Mouse (Mus musculus): ENCODE data around the gene Gm44805. TPM values are rescaled to one million over a fixed set of nuclear protein-coding genes. Genes with fewer than 3 reads are reported as not detected.

Gene Gm44805
- polyA plus RNA-seq, 1 experiment from 2014 or later, result not detected

DNA sequence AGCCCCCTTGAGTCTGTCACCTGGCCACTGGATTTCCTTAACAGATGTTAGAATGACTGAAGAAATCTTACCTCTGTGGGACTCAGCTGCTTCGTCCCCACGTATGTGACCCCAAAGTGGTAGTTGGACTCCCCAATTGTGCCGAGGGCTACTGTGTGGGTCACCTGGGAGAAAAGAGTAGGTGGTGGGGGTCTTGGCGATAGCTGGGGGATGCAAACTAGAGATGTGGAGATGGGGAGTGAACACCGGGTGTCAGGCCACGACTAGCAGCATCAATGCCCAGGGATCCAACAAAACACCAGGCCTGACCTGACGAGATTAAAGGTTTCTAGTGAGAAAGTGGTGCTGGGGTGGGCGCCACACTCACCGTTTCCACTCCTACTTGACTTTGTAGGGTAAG lies 32.4 kb upstream of the Gm44805 start:
- no peak overlapping the region for H3K4me3 ChIP-seq
- peaks cover 49% of the 10 kb centered on the region for H3K36me3 ChIP-seq
- H3K27me3 ChIP-seq, result no peaks in the 10 kb centered on the region
- 0 out of 2 replicates have a peak overlapping the region, but pooled peaks have one; percentile 76 for H3K4me2 ChIP-seq (replicated peaks)
- 90% methylated on average over 9 of the region's 9 CpGs for WGBS
- H3K4me1 ChIP-seq, result peaks cover 18% of the 10 kb centered on the region; the same call in 1 of the 2 replicates
- H3K9me3 ChIP-seq, result no peaks in the 10 kb centered on the region
- no peak overlapping the region for H3K9ac ChIP-seq
- no peak for ATAC-seq (ENCODE audit: insufficient number of reproducible peaks, insufficient read depth, low FRiP score, low TSS enrichment)
- no peak overlapping the region for H3K27ac ChIP-seq

GRCm38 (mm10) chr7:19713196-19713595 lies 32.0 kb upstream of the Gm44805 start:
- Histone ChIP-seq H3K9me3 (no peaks in the 10 kb centered on the region), H3K4me2 (replicated peaks) (no peak overlapping the region)

GRCm38 (mm10) chr7:19712414-19712813 lies 31.2 kb upstream of the Gm44805 start:
- 82% methylated on average over 4 of the region's 4 CpGs for WGBS

More at GRCm38 (mm10) chr7:19713196-19713595, 32.0 kb upstream of the Gm44805 start:
- Histone ChIP-seq H3K4me1 (peaks cover 18% of the 10 kb centered on the region; the same call in 1 of the 2 replicates), H3K27ac (no peak overlapping the region), H3K4me3 (no peak overlapping the region), H3K36me3 (peaks cover 50% of the 10 kb centered on the region), H3K27me3 (no peaks in the 10 kb centered on the region), H3K9ac (no peak overlapping the region)
- no peak for ATAC-seq (ENCODE audit: insufficient number of reproducible peaks, insufficient read depth, low FRiP score, low TSS enrichment)
- WGBS, result 58% methylated on average over 4 of the region's 4 CpGs

DNA sequence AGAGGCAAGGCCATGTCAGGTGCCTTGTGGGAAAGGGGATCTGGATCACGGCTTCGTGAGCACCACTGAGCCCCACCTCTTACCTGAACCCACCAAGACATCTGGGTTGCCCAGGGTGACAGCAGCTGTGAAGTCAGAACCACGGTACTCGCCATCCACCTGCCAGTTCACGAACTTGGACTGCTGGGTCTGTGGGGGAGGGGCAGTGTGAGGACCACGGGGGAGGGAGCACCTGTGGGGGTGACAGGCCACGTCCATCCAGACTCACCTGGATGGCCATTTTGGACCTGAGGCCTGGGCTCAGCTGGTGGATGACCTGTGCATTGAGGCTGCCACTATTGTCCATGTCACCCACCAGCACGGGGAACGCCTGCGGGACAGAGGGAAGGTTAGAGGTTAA lies 29.4 kb upstream of the Gm44805 start:
- no peak overlapping the region for H3K4me3 ChIP-seq
- no peaks in the 10 kb centered on the region for H3K9me3 ChIP-seq
- H3K36me3 ChIP-seq, result peaks cover 58% of the 10 kb centered on the region
- no peak overlapping the region for H3K27ac ChIP-seq
- no peak overlapping the region for H3K4me2 ChIP-seq (replicated peaks)
- no peak for ATAC-seq (ENCODE audit: insufficient number of reproducible peaks, insufficient read depth, low FRiP score, low TSS enrichment)
- H3K27me3 ChIP-seq, result no peaks in the 10 kb centered on the region
- no peak overlapping the region for H3K9ac ChIP-seq
- H3K4me1 ChIP-seq, result peaks cover 10% of the 10 kb centered on the region; the same call in 1 of the 2 replicates
- WGBS, result 94% methylated on average over 10 of the region's 10 CpGs

More at GRCm38 (mm10) chr7:19712414-19712813, 31.2 kb upstream of the Gm44805 start:
- Histone ChIP-seq H3K27ac (no peak overlapping the region), H3K9me3 (no peaks in the 10 kb centered on the region), H3K4me2 (replicated peaks) (no peak overlapping the region), H3K4me3 (no peak overlapping the region), H3K27me3 (no peaks in the 10 kb centered on the region), H3K36me3 (peaks cover 52% of the 10 kb centered on the region), H3K4me1 (peaks cover 18% of the 10 kb centered on the region; the same call in 1 of the 2 replicates), H3K9ac (no peak overlapping the region)
- no peak for ATAC-seq (ENCODE audit: insufficient number of reproducible peaks, insufficient read depth, low FRiP score, low TSS enrichment)

- Histone ChIP-seq H3K36me3 (peaks cover 74% of the 10 kb centered on the region), H3K27ac (no peak overlapping the region)
- 95% methylated on average over 7 of the region's 7 CpGs for WGBS
Measured at GRCm38 (mm10) chr7:19705271-19705670, 24.0 kb upstream of the Gm44805 start.

GRCm38 (mm10) chr7:19704475-19704874 lies 23.3 kb upstream of the Gm44805 start:
- Histone ChIP-seq H3K4me1 (peaks cover 2% of the 10 kb centered on the region), H3K9ac (no peak overlapping the region), H3K27ac (no peak overlapping the region), H3K36me3 (peaks cover 68% of the 10 kb centered on the region), H3K4me3 (no peak overlapping the region), H3K27me3 (no peaks in the 10 kb centered on the region), H3K9me3 (no peaks in the 10 kb centered on the region), H3K4me2 (replicated peaks) (no peak overlapping the region)
- WGBS, result 88% methylated on average over 4 of the region's 4 CpGs
- no peak for ATAC-seq (ENCODE audit: insufficient number of reproducible peaks, insufficient read depth, low FRiP score, low TSS enrichment)

More at GRCm38 (mm10) chr7:19705271-19705670, 24.0 kb upstream of the Gm44805 start:
- Histone ChIP-seq H3K27me3 (no peaks in the 10 kb centered on the region), H3K9me3 (no peaks in the 10 kb centered on the region), H3K4me3 (no peak overlapping the region), H3K9ac (no peak overlapping the region), H3K4me2 (replicated peaks) (no peak overlapping the region), H3K4me1 (no peaks in the 10 kb centered on the region; the same call in 1 of the 2 replicates)
- ATAC-seq (ENCODE audit: insufficient number of reproducible peaks, insufficient read depth, low FRiP score, low TSS enrichment), result no peak

- no peak overlapping the region for H3K27ac ChIP-seq
- no peak for ATAC-seq (ENCODE audit: insufficient number of reproducible peaks, insufficient read depth, low FRiP score, low TSS enrichment)
- H3K27me3 ChIP-seq, result no peaks in the 10 kb centered on the region
- H3K4me3 ChIP-seq, result no peak overlapping the region
- H3K4me2 ChIP-seq (replicated peaks), result no peak overlapping the region
- 90% methylated on average over 16 of the region's 16 CpGs for WGBS
- H3K4me1 ChIP-seq, result peaks cover 12% of the 10 kb centered on the region
- H3K9ac ChIP-seq, result no peak overlapping the region
- no peaks in the 10 kb centered on the region for H3K9me3 ChIP-seq
- H3K36me3 ChIP-seq, result peaks cover 56% of the 10 kb centered on the region
Measured at GRCm38 (mm10) chr7:19702859-19703555, 21.8 kb upstream of the Gm44805 start.

DNA sequence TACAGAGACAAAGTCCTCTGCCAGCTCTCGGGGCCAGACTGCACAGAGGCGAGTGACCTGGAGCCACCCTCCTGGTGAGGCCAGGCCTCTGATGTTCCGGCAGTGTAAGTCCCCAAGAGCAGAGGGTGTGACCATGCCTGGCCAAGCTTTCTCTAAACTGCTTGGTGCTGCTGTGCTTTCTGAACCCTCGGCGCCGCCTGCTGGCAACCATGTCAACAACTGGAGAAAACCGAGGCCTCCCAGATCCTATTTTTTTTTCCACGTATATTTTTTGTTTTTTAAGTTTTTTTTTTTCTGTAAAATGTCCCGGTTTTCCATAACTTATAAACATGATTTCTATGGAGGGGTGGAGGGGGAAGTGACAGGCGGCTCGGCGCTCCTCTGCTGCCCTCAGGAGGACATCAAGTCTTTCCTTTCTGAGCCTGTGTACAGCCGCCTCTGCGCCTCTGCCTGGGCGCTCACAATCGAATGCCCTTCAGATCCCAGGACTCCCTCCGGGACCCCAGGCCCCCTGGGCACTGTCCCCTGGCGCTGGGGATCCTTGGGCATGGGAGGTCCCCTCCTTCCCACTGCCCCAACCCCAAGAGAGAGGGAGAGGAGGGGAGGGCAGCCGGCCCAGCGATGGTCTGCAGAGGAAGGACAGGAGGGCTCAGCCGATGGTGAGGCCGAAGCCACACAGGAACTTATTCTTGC lies 20.0 kb upstream of the Gm44805 start:
- no peaks in the 10 kb centered on the region for H3K27me3 ChIP-seq
- H3K36me3 ChIP-seq, result peaks cover 52% of the 10 kb centered on the region
- no peak overlapping the region for H3K4me3 ChIP-seq
- peaks cover 17% of the 10 kb centered on the region for H3K4me1 ChIP-seq
- peaks cover 6% of the 10 kb centered on the region; the same call in 1 of the 2 replicates for H3K9me3 ChIP-seq
- H3K4me2 ChIP-seq (replicated peaks), result no peak overlapping the region
- H3K9ac ChIP-seq, result no peak overlapping the region
- ATAC-seq (ENCODE audit: insufficient number of reproducible peaks, insufficient read depth, low FRiP score, low TSS enrichment), result peak; percentile 73; the same call in 1 of the 2 replicates
- WGBS, result 33% methylated on average over 22 of the region's 22 CpGs
- 0 out of 2 replicates have a peak overlapping the region, but pooled peaks have one; percentile 57 for H3K27ac ChIP-seq

GRCm38 (mm10) chr7:19700299-19701068 lies 19.3 kb upstream of the Gm44805 start:
- Histone ChIP-seq H3K27me3 (no peaks in the 10 kb centered on the region), H3K36me3 (peaks cover 54% of the 10 kb centered on the region), H3K27ac (no peak overlapping the region), H3K4me2 (replicated peaks) (no peak overlapping the region), H3K9ac (no peak overlapping the region), H3K4me3 (no peak overlapping the region), H3K9me3 (peaks cover 6% of the 10 kb centered on the region; the same call in 1 of the 2 replicates), H3K4me1 (peaks cover 17% of the 10 kb centered on the region)
- ATAC-seq (ENCODE audit: insufficient number of reproducible peaks, insufficient read depth, low FRiP score, low TSS enrichment), result no peak
- 60% methylated on average over 12 of the region's 12 CpGs for WGBS

GRCm38 (mm10) chr7:19699827-19700148 lies 18.6 kb upstream of the Gm44805 start:
- 75% methylated on average over 4 of the region's 4 CpGs for whole genome bisulfite sequencing
- H3K9ac ChIP-seq, result peak overlapping the region; percentile 25; the same call in 1 of the 2 replicates
- H3K4me1 ChIP-seq, result peaks cover 17% of the 10 kb centered on the region
- no peak overlapping the region for H3K4me3 ChIP-seq
- H3K4me2 ChIP-seq (replicated peaks), result no peak overlapping the region
- peaks cover 6% of the 10 kb centered on the region; the same call in 1 of the 2 replicates for H3K9me3 ChIP-seq
- H3K27ac ChIP-seq, result 0 out of 2 replicates have a peak overlapping the region, but pooled peaks have one; percentile 30
- no peaks in the 10 kb centered on the region for H3K27me3 ChIP-seq
- no peak for ATAC-seq (ENCODE audit: insufficient number of reproducible peaks, insufficient read depth, low FRiP score, low TSS enrichment)
- H3K36me3 ChIP-seq, result peaks cover 47% of the 10 kb centered on the region
